Mouse (Mus musculus): ENCODE measurements around the gene Hist1h2be.

Hist1h2be gene

DNA sequence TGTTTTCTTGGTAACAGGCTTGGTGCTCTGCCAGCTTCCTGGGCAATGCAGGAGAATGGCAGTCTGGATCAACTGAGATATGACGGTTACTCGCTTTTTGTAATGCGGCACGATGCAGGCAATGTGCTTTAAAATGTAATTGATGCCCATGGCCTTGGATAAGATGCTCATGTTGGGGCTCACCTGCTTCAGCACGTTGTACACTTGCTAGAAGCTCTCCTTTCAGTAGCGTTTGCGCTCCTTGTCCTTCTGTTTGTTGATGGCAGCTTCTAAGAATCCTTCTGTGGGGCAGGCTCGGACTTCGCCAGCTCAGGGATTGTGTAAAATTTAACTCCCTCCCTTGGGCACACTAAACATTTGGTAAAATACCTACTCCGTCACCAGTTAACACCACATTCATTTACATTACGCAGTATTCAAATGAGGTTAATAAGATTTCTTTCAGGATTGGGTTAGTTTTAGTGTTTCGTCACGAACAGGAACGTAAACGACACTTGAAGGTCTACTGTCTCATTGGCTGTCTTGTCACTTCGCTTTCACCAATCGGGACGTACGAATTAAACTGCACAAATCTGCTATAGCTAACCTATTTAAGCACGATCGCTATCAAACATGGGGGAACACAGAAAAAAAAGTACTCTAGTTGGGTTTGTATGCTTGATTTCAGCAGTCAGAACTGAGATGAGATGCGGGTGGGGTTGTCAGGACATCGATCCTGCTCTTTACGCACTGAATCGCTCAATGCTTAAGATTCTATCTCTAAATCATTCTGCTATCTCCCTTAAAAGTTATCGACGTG is at the start of gene Hist1h2be:
Gene Hist1h2be, minus strand, starts transcription at position 392 of the 799 bp plus-strand sequence.
- DNase-seq (ENCODE audit: low read depth, low spot score), result peak; percentile 56

- DNase-seq (ENCODE audit: low read depth, low spot score), result no peak
Measured at GRCm38 (mm10) chr13:23662536-23662935, 41.6 kb upstream of the Hist1h2be start.

GRCm38 (mm10) chr13:23659636-23660366 is 38.9 kb upstream of the Hist1h2be start:
- DNase-seq (ENCODE audit: low read depth, low spot score), result no peak

GRCm38 (mm10) chr13:23630653-23631052 is 9.7 kb upstream of the Hist1h2be start:
- DNase-seq (ENCODE audit: low read depth, low spot score), result no peak

- no peak for DNase-seq (ENCODE audit: low read depth, low spot score)
Measured at GRCm38 (mm10) chr13:23622861-23623450, 2.0 kb upstream of the Hist1h2be start.

- peak; percentile 75 for DNase-seq (ENCODE audit: low read depth, low spot score)
Measured at GRCm38 (mm10) chr13:23622175-23622671, 1.3 kb upstream of the Hist1h2be start, which contains the start of gene Hist1h1e. Gene Hist1h1e, minus strand, starts transcription at chr13:23622558.

DNA sequence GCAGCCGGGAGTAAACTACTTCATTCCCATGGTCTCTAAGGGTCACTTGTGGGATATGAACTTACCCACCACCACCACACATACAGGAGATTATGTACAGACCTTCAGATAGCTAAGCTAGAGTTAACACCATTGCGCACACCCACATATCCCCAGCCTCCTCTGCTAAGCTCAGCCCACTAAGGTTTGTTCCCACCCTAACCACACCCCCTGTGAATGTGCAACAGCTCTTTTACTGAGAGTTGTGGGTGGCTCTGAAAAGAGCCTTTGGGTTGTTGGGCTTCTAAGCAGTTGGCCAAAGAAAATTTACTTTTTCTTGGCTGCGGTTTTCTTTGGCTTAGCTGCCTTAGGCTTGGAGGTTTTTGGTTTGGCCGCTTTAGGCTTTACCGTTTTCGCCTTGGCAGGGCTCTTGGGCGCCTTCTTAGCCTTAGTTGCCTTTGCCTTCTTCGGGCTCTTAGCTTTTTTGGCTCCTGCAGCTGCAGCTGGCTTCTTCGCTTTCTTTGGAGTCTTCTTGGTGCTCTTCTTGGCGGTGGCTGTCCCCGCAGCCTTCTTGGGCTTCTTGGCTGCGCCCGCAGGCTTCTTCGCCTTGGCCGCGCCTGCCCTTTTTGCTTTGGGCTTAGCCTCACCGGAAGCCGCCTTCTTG is 729 bp upstream of the Hist1h2be start:
- DNase-seq (ENCODE audit: low read depth, low spot score), result peak; percentile 39

GRCm38 (mm10) chr13:23620056-23620732 is 730 bp downstream of the Hist1h2be start:
- DNase-seq (ENCODE audit: low read depth, low spot score), result no peak

DNA sequence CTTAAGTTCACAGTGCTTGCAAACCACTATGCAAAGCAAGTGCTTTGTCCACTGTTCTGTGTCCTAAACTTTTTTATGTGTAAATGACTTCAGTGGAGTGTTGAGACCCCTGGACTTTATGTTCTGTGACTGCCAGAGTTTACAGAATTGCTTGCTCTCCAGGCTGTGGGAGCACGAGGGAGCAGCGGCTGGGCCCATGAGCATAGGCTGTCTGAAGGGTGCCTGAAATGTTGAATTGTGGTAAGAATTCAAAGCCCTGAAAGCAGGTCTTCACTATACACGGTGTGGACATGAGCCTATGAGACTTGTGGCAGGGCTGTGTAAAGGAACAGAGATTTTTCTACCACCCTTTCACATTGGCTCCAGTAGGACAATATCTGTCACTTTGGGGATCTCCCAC is 9.3 kb downstream of the Hist1h2be start:
- no peak for DNase-seq (ENCODE audit: low read depth, low spot score)

DNA sequence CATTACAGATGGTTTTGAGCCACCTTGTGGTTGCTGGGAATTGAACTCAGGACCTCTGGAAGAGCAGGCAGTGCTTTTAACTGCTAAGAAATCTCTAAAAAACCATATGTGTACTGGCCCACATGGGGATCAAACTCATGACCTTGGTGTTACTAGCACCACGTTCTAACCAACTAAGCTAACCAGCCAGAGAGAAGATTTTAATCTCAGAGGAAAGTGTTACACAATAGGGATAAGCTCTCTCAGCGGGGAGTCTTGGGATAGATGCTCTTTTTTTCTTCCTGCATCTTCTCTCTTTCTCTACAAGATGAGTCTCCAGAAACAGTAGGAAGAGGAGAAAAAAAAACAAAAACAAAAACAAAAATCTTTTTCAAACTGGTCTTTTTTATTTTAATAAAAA is 10.5 kb downstream of the Hist1h2be start:
- no peak for DNase-seq (ENCODE audit: low read depth, low spot score)

DNA sequence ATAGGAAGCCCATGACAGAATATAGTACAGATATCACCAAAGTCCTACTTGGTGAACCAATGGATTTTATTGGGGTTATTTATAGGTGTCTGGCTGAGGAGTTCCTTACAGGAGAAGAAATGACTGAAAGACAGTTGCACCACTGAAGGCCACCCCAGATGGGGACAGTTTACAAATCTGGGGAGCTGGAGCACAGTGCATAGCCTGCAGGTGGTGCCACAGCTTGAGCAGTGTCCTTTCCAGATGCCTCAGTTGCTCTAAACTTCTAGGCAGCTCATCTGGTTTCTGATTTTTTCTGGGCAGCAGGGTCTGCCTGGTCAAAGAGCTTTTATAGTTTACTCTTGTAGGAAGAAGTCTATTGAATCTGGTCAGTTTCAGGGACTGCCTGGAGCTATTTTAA is 11.1 kb downstream of the Hist1h2be start:
- DNase-seq (ENCODE audit: low read depth, low spot score), result no peak

- DNase-seq (ENCODE audit: low read depth, low spot score), result no peak
Measured at GRCm38 (mm10) chr13:23609209-23609608, 11.7 kb downstream of the Hist1h2be start.

GRCm38 (mm10) chr13:23605052-23605451 is 15.9 kb downstream of the Hist1h2be start:
- DNase-seq (ENCODE audit: low read depth, low spot score), result no peak

DNA sequence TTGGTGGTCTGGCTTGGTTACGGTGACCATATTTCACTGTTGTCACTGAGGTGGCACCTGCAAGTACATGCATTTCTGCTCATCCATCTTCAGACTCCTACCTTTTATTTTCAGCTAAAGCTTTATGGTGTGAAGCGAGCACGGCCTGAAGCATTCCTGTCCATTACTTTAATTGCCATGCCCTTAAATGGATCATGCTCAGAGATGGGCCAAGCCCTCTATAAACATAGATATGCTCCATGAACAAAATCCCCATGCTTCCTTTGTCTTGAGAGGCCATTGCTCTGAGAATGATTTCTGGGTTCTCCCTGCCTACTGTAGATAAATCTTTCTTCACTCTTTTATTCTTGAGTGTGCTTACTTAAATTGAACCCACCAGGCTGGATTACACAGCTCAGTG is 16.5 kb downstream of the Hist1h2be start:
- no peak for DNase-seq (ENCODE audit: low read depth, low spot score)

GRCm38 (mm10) chr13:23603182-23603699 is 17.7 kb downstream of the Hist1h2be start:
- no peak for DNase-seq (ENCODE audit: low read depth, low spot score)

DNA sequence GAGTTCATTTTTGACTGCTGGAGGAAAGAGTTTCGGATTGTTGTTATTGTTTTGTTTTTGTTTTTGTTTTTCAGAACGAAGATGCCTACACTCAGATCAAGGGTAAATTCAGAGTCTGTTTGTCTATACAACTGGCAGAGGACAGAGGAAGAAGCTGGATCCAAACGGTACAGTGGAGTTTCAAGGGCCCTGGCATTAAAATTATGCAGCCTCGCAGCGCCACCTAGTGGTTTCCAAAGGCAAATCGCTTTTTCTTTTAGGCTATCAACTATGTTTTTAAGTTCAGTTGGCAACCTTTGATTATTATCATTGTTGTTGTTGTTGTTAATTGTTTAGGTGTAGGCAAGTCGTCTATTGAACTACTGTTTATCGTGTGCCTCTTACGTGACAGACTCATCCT is 23.0 kb downstream of the Hist1h2be start:
- peak; percentile 65 for DNase-seq (ENCODE audit: low read depth, low spot score)

GRCm38 (mm10) chr13:23595622-23596372 is 25.1 kb downstream of the Hist1h2be start:
- no peak for DNase-seq (ENCODE audit: low read depth, low spot score)

GRCm38 (mm10) chr13:23595185-23595584 is 25.7 kb downstream of the Hist1h2be start:
- DNase-seq (ENCODE audit: low read depth, low spot score), result no peak

DNA sequence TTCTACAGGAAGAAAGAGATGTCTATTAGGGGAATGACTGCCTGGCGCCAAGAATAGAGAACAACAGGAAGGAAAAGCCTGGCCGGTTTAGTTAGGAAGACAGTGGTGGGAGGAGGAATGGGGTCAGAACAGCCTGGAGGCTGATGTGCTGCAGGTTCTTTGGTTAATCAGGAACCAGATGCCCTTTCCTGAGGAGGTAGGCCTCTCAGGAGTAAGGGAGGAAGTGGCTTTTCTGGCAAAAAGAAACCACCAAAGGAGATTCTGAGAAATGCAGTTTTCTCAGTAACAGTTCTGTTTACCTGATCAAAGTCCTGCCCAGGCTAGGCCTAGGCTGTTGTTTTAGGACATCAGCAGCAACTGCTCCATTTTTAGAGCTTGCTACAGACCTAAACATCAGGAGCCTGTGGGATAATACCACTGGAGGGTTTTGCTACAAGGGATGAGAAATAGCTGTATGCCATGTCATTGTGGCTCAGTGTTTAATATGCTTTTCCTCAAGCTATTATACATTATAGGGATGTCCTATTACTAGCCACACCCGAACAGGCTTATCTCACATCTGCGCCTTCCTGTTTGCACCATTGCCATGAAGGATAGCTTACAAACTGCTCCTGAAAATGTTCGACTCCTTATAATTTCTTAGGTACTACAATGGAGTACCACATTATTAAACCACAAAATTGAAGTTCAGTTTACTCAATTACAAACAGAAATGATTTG is 27.7 kb downstream of the Hist1h2be start:
- no peak for DNase-seq (ENCODE audit: low read depth, low spot score)

DNA sequence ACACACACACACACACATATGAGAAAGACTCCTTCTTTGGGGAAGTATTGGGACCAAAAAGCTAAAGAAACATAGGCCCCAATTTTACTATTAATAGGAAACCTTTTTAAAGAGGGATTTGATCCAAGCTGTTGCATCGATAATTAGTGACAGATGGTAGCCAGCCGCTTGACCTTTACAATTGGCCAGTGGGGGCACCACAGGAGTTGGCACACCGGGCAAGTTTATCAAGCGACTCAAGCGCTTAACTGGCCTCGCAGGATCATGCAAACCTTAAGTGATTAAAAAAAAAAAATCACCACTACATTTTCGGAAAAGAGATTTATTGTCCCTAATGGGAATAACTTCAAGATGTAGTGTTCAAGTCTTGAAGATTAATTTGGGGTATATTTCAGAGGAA is 28.3 kb downstream of the Hist1h2be start:
- DNase-seq (ENCODE audit: low read depth, low spot score), result no peak
